Mouse (Mus musculus) MEL (cell line): ENCODE measurements around the gene Kif24.

ENCODE experiments used
- CTCF ChIP-seq, 3 experiments: IDR thresholded peaks in 2 of 3; conservative IDR thresholded peaks in 1 of 3; 2 replicates each; pipeline ENCODE4 v1.5.1; 2011 to 2012; ENCODE audit warnings: low read length in 3 of 3, low read depth in 2 of 3, mild to moderate bottlenecking in 2 of 3, improper control_type of control experiment in 1 of 3, inconsistent platforms in 1 of 3, mixed read lengths in 1 of 3, moderate library complexity in 1 of 3; ENCODE audit not compliant: control insufficient read depth in 1 of 3, insufficient read depth in 1 of 3, poor library complexity in 1 of 3, severe bottlenecking in 1 of 3
- E2F4 ChIP-seq: IDR thresholded peaks from 2 replicates; pipeline ENCODE4 v1.6.1; 2011; ENCODE audit warnings: low read depth, low read length, improper control_type of control experiment, borderline replicate concordance
- EP300 ChIP-seq, 2 experiments: IDR thresholded peaks; 2 replicates each; pipeline ENCODE4 v1.6.1; 2011; ENCODE audit warnings: improper control_type of control experiment in 2 of 2, low read length in 2 of 2, low read depth in 1 of 2, mild to moderate bottlenecking in 1 of 2
- ETS1 ChIP-seq: IDR thresholded peaks from 2 replicates; pipeline ENCODE4 v1.6.1; 2012; ENCODE audit warnings: low read depth, mild to moderate bottlenecking, inconsistent platforms, low read length, improper control_type of control experiment, moderate library complexity
- GATA1 ChIP-seq: IDR thresholded peaks from 2 replicates; pipeline ENCODE4 v1.6.1; 2011; ENCODE audit warnings: low read depth, low read length, improper control_type of control experiment
- JUND ChIP-seq: IDR thresholded peaks from 2 replicates; pipeline ENCODE4 v1.6.1; 2011; ENCODE audit warnings: low read depth, mild to moderate bottlenecking, improper control_type of control experiment, low read length
- KAT2A ChIP-seq: conservative IDR thresholded peaks from 2 replicates; pipeline ENCODE4 v1.6.1; 2012; ENCODE audit warnings: low read depth, low read length, improper control_type of control experiment, inconsistent platforms
- POLR2A ChIP-seq, 2 experiments: IDR thresholded peaks; 2 replicates each; pipeline ENCODE4 v1.6.1; 2011 to 2012; ENCODE audit warnings: low read length in 2 of 2, mild to moderate bottlenecking in 2 of 2, control low read depth in 1 of 2, improper control_type of control experiment in 1 of 2, low read depth in 1 of 2, moderate library complexity in 1 of 2; ENCODE audit not compliant: control insufficient read depth in 1 of 2, insufficient read depth in 1 of 2, poor library complexity in 1 of 2
- SIN3A ChIP-seq: IDR thresholded peaks from 2 replicates; pipeline ENCODE4 v1.6.1; 2012; ENCODE audit warnings: low read length, improper control_type of control experiment, inconsistent platforms
- USF1 ChIP-seq: IDR thresholded peaks from 2 replicates; pipeline ENCODE4 v1.6.1; 2014; ENCODE audit warnings: low read depth, mild to moderate bottlenecking, inconsistent platforms, low read length, improper control_type of control experiment, moderate library complexity

GRCm38 (mm10) chr4:41359358-41359757 lies 105.3 kb downstream of the Kif24 start:
- TF ChIP-seq CTCF (IDR thresholded peaks at IDR 0.05 in 2 of 3, conservative IDR thresholded peaks at IDR 0.05 in 1 of 3; ENCODE audit: control insufficient read depth in 1 of 3, insufficient read depth in 1 of 3, low read depth in 2 of 3, low read length in 3 of 3, poor library complexity in 1 of 3, severe bottlenecking in 1 of 3): no peak
- TF ChIP-seq JUND: no peak
- no peak for TF ChIP-seq GATA1
- TF ChIP-seq USF1: no peak
- TF ChIP-seq KAT2A: no peak
- TF ChIP-seq POLR2A (IDR thresholded peaks at IDR 0.05; ENCODE audit: control insufficient read depth in 1 of 2, insufficient read depth in 1 of 2, low read depth in 1 of 2, low read length in 2 of 2, poor library complexity in 1 of 2): no peak
- TF ChIP-seq SIN3A: no peak
- no peak for TF ChIP-seq EP300 (IDR thresholded peaks at IDR 0.05; ENCODE audit: low read depth in 1 of 2, low read length in 2 of 2)
- no peak for TF ChIP-seq ETS1
- TF ChIP-seq E2F4: no peak
